Mouse (Mus musculus) spleen, postnatal 10 days (tissue): Measurements from ENCODE around the gene Abi3bp.

ENCODE experiments used
- DNase-seq, 2 experiments: peaks; one replicate each; pipeline ENCODE4 v3.0.0; 2021 to 2022; ENCODE audit warnings: low spot score in 2 of 2

Gene Abi3bp

DNA sequence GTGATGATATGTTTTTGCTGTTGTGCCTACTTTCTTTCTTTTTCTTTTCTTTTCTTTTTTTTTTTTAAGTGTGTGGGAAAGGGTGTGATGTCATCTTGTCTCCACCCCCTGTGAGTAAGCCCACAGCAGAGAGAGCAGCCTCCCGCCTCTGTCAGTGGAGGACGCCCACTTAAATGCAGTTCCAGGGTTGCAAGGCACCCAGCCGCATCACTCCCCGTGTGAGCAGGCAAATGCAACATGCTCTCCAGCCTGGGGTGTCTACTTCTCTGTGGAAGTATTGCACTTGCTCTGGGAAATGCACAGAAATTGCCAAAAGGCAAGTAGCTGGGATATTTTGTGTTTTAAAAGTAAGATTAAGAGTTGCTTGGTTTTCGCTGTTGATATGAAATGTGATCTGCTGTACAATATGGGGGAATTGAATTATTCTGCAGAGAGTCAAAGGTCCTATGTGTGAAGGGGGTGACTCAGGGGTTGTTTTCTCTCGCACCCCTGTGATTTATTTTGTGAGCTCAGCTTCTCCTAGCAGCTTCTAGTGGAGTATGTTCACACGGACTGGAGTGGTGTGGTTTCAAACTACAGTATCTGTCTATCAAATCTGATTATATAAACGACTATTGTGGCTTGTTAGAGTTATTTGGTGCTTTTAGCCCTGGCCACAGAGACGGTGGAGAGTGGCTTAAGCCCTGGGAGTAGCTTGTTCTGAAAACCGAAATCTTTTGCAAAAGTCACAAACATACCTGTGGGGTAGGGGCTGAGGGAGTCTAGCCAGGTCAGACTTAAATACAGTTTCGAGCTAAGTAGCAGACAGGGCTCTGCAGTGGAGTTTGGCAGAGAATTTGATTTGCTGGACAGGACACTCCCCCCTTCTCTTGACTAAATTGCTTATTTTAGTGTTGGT, at the start of gene Abi3bp:
Abi3bp (plus strand) TSS at position 202 of the 898 bp plus-strand sequence.
- DNase-seq, result no peak

DNA sequence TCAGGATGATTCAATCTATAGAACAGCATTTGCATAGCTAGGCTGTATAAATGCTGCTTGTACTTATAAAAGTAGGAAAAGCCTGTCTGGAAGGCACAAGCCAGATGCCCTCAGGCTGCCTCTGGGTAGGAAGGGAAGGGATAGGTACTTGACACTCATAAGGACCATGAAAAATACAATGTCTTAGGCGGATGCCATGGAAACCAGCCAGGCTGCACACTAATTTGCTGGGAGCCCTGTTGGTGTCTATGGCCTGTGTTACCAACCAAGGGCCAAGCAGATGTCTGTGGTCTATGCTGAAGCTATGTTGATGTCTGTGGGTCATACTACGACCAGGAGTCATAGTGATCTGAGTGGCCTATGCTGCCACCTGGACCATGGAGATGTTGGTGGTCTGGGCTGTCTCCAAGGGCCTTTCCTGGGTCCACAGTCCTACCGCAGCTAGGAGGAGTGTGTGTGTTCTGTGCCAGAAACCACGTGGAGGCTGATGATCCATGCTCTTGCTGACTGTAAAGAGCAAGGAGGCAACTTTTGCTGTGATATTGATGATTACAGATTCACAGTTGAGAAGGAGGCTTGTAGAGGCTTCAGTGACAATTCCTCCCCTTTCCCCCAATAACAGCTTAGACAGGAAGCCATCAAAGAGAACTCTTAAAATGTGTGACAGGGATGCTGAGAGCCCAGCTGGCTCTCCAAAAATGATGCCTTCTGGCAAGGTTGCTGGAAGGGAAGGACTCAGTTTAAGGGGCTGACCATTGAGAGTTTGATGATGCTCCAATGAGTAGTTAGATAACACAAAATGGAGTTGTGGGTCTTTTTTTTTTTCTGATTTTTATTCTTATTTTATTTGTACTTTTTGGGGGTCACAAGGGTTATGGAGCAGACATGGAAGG, 42.1 kb upstream of the Abi3bp start:
- no peak for DNase-seq

- no peak for DNase-seq
These were observed 37.4 kb upstream of the Abi3bp start for GRCm38 (mm10) chr16:56440243-56440642.

GRCm38 (mm10) chr16:56441113-56441512, 36.6 kb upstream of the Abi3bp start:
- DNase-seq, result no peak

DNA sequence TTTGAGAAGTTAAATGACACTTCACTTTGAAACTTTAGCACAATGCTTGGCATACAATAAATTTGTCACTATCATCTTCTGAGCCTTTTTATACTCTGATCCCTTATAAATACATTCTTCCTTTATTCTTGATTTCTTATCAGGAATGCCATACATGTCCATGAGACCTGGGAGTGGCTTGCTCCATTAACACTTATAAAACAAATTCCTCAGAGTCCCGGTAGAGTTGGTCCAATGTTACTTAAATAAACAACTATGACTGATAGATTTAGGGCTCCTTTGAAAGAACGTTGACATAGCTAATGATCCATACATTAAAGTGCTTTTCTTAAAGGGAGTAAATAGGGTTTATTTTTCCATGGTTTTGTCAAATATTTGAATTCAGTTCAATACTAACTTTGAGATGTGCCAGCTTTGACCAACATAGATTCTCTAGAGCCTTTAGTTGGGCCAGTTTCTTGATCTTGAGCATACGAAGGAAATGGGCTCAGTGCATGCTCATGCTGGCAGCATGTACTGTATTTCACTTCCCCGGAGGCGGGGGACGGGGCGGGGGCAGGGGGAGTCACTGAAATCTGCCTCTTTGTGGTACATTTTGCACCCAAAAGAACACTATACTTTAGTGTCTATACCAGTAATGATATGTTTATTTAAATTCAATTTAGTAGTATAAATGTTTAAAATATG, 35.9 kb upstream of the Abi3bp start:
- no peak for DNase-seq

DNA sequence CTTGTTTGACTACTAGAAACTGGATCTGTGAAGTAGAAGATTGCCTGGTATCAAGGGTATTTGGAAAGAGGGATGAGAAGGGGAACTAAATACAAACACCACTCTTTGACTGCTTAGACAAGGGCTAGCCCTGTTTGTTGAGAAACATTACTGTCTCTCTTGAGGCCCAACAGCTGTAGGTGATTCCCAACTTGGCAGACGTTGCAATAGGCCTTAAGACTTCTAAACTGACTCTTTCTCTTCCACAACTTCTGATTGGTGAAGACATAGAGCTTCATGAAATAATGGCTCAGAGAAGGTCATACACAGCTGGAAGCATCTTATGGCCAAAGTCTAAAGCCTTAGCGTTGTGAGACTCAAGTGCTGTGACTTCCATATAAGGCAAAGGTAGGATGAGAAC, 26.2 kb upstream of the Abi3bp start:
- no peak for DNase-seq

DNA sequence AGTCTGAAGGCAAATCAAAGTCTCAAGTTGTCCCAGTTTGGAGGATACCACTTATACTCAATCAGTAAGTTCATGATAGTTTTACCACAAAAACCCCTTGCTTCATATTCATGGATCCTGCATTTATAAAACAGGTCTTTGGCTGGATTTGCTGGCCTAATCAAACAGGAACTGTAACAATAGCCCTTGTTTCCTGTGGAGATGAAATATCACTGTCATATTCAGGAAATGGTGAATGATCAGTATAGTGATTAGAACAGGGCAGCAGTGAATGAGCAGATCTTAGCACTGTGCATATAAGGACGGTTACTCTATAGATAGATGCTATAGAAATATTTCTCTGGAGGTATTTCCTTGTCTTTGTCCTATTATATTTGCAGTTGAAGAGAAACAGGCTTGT, 25.8 kb upstream of the Abi3bp start:
- no peak for DNase-seq

DNA sequence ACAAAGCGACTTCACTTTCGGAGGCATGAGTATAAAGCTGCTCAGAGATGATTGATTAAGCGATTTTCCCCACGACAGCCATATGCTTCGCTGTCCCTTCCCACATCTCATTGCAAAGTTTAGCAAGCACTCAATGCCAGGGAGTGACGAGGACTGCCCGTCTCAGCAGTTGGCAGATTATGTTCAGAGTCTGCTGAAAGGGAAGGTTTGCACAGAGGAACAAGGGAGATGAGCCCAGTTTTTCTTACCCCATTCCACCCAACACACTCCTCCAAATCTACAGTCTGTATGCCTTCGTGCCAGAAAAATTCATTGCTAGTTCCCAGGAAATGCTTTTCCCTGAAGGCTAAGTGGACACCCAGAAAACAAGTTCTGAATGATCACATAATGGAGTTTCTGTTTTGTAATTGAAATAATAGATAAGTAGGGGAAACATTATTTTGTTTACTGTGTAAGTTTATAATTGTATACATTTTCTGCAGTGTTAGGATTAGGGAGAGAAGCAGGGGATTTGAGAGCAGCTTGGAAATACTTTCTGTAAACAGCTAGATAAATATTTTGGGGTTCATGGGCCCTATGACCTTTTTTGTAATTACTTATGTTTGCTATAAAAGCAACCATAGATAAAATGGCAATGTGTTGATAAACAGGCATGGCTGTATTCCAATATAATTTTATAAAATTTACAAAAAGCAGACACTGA, 19.5 kb upstream of the Abi3bp start:
- no peak for DNase-seq

DNA sequence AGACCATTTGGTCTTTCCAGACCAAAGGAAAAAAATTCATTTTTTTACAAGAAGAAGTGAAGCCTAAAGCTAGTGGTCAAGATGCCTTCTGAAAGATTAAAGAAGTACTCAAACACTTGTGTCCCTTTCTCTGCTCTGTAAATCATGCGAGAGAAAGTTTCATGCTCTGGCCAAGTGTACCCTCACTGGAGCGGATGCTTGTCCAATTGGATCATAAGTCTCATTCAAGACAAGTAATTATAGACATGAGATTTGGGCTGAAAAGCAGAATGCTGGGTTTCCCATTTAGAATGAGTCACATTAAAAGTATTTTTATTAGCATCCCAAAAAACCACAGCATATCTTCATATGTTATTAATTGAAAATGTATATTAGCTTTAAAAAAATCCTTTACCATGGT, 4.5 kb upstream of the Abi3bp start:
- no peak for DNase-seq

DNA sequence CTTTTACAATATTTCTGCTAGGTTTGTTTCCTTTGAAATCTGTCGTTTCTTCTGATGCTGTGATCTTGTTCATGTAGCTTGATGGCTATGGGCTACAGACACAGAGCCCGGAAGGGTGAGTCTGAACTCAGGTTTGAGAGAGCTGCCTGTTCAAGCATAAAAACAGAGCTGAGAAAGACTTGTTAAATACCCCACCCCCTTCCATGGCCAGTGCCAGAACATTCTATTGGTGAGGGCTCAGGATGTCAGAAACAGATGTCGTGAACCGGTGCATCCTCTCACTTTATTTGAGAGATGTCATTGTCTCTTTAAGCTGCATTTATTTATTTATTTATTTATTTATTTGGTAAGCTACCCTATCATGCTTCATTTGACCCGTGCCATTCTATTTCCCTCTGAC, 2.0 kb upstream of the Abi3bp start:
- DNase-seq, result no peak

GRCm38 (mm10) chr16:56478575-56479191, 1.0 kb downstream of the Abi3bp start:
- no peak for DNase-seq

DNA sequence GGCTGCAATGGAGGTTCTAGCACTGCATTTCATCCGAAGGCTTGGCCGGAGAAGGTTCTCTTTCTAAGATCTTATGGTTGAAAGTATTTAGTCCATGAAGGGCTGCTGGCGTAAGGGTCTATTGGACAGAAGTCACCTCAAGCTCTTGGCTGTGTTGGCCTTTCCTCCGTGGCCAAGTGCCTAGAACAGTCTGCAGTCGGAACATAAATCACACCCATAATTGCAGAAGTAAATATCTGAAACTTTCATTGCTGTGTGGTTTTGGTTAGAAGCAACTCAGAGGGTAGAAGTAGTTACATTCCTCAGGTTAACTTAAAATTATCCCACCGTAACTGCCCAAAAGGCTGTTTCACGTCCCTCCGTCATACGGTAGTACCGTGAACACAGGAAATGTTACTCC, 5.8 kb downstream of the Abi3bp start:
- DNase-seq, result no peak

DNA sequence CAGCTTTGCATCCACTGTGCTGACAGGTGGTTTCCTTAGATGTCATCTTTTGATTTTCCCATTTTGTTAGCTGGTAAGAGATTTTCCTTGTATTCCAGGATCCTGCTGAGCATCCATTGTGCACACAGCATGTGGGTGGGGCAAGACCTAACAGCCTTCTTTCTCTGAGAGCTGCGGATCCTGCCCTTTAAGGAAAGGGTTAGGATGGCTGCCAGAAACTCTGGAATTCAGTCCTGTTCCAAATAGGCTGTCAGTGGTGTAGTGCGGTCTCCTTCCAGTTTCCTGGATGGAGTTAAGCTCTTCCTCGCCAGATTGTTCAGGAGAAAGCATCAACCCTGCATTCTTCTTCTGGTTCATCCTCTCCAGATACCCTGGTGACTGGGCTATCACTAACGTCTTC, 8.8 kb downstream of the Abi3bp start:
- no peak for DNase-seq

DNA sequence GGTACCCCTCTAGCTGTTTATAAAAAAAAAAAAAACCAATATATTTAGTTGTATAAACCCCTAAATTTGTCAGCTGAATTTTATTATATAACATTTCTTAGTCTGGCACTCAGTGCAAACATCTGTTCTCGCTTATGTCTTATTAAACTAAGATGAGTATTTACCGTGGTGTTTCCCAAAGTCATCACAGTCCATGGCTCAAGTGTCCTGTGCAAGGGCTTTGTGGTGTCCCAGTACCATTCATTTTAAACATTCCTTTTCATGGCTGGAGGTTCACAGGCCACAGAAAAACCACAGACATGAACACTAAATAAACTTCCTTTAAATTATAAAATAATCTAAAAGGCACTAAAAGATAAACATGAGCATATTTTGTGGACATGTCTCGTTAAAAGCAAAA, 13.2 kb downstream of the Abi3bp start:
- no peak for DNase-seq

DNA sequence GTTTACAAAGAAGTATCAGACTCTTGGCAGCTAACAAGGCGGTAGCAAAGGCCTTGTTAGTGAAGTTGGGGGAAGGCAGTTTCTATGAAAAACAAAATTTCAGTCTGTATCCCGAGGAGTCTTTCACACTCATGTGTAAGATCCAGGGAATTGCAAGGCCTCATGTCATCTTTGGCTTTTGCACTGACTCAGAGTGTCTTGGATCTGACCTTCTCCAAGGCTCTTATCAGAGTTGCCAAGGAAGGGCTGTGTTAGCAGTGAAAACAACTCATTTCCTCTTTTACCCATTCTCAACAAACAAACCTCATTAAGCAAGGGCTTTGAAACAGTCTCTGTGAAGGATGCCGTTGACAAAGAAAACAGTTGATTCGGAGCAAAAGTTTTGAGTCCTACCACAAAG, 17.6 kb downstream of the Abi3bp start:
- DNase-seq, result no peak

DNA sequence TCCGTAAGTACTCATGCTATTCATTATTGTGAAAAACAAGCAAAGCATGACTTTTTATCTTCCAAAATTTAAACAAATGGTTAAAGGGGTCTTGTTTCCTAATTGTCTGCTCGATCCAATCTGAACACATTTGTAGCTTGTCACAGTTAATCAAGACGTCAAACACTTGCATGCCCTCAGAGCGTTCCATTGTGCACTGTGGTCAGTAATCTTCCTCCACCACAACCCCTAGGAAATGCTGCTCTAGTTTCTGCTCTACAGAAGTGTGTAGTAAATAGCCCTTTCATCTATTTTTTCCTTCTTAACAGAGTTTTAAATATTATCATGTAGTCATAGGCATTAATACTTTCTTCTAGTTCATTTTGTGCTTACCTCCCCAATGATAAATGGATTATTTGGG, 19.1 kb downstream of the Abi3bp start:
- no peak for DNase-seq

DNA sequence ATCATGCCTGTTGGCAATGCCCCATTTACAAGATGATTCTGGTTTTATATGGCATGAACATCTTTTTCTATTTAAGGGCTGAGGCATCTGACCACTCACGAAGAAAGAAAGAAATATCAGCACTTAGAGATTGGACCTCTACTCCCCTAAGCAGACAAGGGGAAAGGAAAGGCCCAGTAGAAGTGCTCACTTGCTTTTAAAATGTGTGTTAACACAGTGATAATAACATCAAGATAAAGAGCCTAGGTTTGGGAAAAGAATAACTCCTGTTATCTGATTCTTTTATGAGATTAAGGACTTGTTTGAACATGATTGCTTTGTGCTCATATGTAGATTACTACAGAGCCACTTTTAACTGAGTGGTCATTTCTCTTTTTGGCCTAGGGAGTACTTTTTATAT, 21.0 kb downstream of the Abi3bp start:
- no peak for DNase-seq

GRCm38 (mm10) chr16:56500441-56500840, 22.8 kb downstream of the Abi3bp start:
- no peak for DNase-seq

DNA sequence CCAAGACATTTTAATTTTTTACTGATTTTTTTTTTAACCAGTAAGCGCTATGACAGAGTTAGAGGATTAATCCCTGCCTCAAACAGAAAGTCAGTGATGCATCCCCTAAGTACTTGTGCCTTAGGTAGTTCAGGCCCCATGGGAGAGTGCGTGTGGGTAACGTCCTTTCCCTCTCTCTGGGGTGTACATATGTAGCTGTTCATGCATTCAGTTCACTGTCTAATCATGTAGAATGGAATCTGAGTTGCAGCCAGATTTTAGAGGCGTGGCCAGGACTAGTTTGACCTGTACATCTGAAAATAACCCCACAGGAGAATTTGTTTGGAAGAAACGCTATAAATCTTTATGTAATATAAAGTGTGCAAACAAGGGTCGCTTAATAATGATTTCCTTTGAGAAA, 23.4 kb downstream of the Abi3bp start:
- DNase-seq, result no peak

DNA sequence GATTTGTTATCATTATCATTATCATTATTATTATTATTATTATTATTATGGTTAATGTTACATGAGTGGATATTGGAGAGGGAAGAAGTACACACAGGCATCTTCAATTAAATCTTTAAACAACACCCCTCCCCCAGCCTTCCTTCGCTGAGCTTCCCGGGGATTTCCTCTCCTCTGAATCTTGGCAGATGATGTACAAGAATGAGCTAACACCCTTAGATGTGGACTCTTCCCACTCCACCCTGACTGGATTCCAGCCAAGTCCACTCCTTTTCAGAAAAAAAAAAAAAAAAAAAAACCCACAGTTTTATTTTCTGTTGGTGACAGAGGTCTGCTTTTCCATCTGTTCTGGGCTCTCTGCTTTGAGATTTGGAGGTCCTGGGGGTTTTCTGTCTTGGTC, 23.8 kb downstream of the Abi3bp start:
- no peak for DNase-seq

- DNase-seq, result no peak
These were observed 24.5 kb downstream of the Abi3bp start for GRCm38 (mm10) chr16:56502134-56502533.
